Mouse (Mus musculus) spleen, adult 18-20 months (tissue): ENCODE data around the gene Tlr13.

Experiments
- DNase-seq, 2 experiments: peaks; one replicate each; pipeline ENCODE4 v3.0.0; 2022; ENCODE audit warnings: mixed read lengths in 2 of 2

Tlr13 gene

DNA sequence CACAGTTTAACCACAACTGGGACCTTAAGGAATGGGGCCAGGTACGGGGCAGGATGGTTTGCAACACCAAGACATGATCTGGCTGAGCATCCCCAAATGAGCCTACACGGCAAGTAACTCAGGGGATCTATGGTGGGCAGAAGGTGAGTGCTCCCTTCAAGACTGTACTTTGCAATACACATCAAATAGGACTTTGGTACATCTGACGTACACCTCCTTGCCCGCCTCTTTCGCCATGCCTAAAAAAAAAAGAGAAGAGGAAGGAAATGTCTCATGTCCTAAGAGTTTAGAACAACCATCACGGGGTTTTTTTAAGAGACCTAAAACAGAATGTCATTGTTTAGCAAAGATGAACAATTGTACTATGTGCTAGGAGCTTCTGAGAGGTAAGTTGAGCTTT lies at the start of gene Tlr13:
Gene Tlr13 (plus strand): TSS at position 269 of the 400 bp plus-strand sequence.
- no peak for DNase-seq

DNA sequence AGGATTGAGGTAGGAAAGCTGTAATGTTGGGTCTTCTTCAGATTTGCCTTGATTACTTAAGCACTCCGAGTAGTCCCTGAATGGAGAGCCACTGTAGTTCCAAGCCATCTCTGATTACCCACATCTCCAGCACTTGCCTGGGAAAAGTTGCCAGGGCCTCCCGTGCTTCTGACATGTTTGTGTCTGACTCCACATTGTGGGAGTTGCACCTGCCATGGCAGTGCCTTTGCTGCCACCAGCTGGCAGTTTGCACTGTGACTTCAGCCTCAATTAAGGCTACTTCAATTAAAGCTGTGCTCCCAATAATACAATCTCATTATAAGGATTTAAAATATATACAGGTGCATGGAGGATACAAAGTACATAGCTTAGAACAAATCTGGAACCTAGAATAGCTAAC lies 37.5 kb upstream of the Tlr13 start:
- DNase-seq, result peak in 1 of 2 experiments; percentile 5

DNA sequence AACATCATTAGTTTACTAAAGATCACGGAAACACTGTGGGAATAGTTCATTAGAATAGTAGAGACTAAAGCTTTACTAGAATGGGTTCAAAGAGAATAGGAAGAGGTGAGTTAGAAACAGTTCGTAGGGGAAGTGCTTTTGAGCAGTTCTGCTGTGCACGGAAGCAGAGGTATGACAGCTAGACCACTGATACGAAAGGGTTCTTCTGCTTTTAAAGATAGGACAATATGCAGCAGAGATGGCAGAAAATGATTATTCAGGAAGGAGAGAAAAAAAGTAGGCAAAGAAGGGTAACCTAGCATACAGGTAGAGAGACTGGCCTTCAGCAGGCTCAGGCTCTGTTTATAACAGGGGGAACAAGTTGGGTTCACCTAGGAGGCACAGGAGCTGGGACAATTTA lies 29.1 kb upstream of the Tlr13 start:
- DNase-seq, result no peak

DNA sequence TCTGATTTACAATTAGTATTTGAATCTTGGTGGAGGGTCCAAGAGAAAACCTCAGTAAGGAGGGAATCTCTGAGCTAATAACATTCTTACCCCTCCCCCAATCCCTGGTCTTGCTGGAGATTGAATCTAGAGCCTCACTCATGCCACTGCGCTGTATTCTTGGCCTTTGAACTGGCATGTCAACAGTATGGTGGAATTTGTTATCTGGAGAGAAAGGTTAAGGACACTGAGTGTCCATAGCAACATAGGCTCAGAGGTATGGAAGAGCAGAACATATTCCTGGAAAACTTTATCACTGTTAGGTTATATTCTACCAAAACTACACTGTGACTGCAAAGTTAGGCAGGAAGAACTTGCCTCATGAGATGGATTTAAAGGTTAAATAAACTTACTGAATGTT lies 28.3 kb upstream of the Tlr13 start:
- DNase-seq, result no peak

DNA sequence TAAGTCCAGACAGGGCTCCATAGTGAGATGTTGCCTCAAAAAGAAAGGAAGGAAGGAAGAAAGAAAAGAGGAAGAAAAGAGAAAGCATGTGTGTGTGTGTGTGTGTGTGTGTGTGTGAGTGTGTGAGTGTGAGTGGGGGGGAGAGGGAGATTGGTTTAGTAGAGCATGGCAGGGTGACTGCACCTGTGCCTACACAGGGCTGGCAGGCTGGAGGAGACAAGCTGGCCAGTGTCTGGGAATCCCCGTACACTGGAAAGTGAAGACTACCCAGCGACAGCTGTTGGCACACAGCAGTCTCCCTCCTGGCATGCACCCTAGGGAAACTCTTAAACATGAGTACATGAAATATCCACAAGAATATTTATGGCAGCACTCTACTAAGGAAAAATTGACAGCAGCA lies 20.2 kb upstream of the Tlr13 start:
- DNase-seq, result no peak

DNA sequence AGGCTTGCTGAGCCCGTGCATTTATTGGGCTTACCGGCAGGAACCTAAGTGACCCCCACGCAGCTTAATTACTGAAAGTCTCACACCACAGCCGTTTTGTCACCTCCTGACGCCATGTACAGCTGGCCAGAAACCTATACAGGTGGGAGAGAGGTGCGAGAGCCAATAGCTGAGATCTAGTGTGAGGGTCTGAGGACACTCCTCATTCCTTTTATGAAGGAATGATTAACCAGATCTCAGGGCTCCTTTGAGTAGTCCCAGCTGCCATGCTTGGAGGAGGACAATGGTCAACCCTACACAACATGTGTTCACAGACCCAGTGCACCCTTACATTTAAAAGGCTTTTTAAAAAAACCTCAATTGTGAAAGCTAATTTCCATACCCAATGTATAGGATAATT lies 14.7 kb upstream of the Tlr13 start:
- no peak for DNase-seq

DNA sequence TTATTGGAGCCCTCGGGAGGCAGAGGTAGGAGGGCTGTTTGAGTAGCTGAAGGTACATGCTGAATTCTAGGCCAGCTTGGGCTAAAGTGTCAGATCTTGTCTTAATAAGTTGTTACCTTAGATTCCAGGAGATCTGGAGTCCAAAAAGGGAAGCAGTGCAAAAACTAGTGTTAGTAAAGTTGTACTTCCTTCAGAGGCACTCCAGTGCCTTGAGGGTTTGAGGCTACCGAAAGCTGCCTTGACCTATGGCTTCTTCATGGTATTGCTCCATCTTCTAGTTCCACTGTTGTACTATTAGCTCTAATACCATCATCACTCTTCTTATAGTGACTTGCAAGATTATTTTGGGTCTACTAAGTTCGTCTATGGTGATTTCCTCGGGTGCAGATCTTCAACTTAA lies 13.1 kb upstream of the Tlr13 start:
- no peak for DNase-seq

DNA sequence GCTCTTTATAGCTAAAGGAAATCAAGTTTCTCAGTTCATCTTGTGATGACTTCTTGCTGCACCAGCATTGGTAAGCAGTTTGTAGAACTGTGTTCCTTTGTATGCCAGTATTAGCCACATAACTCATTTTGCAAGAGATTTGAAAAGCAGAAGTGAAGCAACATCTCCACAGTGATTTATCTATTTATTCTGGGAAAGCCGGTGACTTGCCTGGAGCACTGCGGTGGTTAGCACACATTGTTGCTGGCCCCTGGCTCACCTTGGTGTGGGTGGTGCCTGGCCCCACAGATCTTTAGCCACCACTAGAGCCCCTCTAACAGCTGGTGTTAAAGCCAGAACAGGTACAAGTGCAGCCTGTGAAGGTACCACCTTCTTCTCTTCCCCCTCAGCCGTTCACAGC lies 8.1 kb upstream of the Tlr13 start:
- no peak for DNase-seq

DNA sequence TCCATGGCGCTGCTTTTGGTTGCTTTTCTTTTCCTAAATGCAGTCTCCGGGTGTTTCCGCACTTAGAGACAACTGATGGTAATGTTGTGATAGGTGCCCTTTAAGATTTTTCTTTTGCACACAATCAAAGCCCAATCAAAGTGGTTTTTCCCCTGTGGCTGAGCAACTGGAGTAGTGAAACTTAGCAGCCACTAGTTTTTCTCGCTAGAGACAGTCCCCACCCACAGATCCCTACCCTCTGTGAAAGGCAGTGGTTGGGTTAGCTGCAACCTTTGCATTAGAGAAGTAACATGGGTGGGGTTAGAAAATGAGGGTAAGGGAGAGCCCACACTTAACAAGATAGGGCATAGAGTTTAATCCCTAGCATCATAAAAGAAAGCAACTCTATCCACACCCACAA lies 7.5 kb upstream of the Tlr13 start:
- no peak for DNase-seq

DNA sequence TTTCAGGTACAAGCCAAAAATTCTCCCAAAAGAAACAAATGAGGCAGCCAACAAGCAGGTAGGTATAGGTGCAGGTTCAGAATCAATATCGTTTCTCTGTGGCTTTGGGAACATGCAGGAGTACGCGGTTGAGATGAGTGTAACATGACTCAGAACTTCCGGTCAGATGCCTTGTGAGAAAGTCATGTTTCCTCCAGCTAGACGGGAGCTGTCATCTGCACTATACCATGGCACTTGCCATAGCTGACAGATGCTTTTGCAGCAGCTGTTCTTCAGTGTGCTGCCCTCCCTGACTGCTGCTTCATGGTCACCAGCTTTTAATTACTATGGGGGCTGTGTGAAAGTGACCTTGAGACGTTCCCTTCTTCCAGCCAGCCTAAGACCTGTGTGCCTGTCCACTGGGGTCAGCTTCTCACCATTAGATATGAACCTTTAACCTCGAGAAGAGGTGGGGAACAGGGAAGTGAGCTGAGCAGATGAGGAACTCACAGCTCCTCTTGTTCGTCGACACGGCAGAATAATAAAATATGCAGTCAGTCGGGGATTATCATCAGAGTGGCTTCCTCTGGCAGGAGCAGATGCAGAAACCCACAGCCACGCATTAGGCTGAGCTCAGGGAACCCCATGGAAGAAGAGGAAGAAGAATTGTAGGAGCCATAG lies 7.0 kb upstream of the Tlr13 start:
- peak in 1 of 2 experiments; percentile 11 for DNase-seq

DNA sequence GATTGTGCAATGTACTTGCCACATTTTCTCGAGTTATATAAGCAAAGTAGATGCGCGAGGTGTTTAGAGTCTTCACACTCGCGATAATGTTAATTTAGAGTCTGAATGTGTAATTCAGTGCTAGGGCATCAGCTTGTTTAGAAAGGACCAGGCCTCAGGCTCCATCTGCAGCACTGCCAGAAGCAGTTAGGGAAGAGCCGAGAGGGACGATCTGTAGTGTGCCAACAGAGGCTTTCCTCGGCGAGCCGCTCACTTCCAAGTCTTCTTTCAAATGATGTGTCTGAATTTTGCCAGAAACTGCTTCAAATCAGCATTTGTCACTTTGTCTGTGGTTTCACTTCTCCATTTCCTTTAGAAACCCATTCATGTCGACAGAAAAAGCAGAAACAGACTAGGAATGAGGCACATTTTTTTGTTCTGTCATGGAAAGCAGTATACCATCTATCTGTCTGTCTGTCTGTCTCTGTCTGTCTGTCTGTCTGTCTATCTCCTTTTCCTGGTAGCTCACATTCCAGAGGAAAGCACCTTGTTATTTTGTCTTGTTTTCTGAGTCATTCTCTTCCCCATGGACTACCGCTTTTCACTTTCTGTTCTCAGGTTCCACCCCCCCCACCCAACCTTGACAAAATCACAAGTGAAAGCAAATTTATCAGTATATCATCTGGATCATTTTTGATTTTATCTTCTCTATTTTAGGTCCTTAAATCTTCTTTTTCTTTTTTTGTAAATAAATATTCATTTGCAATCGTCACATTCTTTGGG lies 3.5 kb upstream of the Tlr13 start:
- no peak for DNase-seq

DNA sequence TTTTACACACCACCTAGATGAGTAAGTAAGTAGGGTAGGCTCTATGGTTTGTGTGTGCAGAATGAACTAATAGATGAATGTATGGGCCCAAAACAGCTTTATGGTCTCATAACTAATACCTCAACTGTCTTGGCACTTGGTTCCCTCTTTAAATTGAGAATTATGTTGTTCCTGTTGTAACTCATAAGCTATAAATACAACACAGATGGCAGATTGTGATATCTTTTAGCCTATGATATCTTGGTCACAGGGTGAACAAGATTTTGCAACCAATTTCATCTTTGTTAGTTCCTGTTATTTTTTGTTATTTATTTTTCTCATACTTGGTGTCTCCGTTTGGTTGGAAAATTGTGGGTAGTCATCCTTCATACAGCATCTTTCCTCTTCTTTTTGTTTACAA lies 5.2 kb downstream of the Tlr13 start:
- no peak for DNase-seq

DNA sequence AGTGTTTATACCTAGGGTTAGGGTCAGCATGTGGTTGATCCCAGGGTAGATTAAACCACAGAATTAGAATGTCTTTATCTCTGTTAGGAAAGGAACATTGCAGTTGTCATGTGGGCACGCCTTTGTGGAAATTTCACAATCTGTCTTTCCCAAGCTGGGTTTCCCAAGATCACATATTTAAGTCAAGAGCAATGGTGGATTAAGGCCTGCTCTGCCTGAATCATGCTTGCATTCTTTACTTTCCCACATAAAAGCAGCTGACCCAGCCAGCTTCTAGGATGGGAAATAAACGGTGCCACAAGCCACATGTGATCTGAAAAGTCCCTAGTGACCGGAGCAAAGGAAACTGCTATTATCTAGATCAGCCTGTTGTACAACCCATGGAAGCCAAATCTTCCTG lies 6.5 kb downstream of the Tlr13 start:
- DNase-seq, result no peak

DNA sequence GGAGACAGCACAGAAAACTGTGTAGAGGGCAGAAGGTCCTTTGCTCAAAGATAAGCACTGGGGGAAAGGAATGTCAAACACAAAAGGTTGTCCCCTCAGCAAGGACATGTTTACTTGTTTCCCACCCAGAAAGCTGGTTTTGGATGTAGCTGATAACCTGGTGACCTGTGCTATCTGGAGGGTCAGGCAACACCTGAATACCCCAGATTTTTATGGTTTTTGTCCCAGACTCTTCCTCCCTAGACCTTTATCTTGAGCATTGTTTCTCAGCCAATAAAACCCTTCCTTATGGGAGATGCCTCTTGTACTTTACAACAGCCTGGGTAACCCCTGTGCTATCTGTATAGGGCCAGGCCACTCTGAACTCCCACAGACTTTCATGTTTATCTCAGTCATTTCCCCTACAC lies 11.2 kb downstream of the Tlr13 start:
- DNase-seq, result no peak

DNA sequence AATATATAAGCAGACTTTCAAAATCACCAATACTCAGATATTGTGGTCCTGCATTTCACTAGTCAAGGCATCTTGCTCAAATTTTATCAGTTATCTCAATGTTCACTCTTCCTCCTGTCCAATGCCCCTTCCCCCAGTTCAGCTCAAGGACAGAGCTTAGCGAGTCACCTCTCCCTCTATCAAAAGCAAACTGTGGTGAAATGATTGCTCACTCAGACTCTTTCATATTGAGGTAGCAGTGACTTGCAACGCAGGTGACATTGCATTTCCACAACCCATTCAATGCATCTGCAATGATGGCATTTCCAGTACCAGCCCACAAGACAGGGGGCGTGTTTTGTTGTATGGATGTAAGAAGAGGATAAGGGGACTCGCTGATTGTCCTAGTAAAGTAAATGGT lies 12.9 kb downstream of the Tlr13 start:
- no peak for DNase-seq

DNA sequence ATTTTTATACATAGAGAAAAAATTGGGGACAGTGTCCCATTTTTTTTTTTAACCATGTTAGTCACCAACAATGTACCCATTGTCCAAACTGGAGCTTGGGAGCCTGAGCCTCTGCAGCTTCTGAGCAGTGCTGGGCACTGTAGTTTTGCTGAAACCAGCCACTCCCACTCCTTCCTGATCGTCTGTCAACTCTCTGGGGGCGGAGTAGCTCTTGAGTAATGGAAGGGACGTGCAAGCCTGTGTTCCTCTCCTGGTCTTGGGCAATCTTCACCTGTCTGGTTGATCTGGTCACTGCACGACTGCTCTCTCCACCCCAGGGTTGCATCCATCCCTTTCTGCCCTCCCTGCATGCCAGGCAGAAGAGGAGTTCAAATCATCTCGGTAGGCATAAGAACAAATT lies 21.0 kb downstream of the Tlr13 start:
- no peak for DNase-seq

DNA sequence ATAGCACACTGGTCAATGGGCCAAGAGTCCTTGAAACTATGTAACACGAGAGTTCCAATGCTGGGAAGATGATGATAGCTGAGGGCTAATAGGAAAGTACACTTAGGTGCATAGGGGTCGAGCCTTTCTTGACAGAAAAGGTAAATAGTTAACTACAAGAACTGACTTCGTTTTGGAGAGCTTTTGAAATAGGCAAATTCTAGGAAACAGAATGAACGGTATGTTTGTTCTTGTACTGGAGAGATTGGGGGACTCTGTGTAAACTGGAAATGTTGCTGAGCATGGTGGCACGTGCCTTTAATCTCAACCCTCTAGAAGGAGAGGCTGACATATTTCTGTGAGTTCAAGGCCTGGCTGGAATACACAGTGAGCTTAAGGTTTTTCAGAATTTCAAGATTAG lies 21.6 kb downstream of the Tlr13 start:
- no peak for DNase-seq

DNA sequence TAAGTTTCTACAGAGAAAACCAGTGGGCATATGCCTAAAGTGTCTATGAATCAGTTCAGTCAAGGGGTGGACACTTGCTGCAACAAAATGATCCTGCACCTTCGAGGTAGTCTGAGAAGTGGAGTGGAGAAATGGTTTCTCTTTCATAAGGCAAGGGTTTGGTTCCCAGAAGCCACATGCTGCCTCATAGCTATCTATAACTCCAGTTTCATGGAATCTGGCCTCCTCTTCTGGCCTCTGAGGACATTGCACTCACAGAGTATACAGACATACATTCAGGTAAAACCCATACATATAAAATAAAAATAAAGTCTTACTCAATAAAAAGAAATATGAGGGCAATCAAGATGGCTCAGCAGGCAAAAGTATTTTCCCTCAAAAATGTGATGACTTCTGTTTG lies 22.1 kb downstream of the Tlr13 start:
- DNase-seq, result no peak

DNA sequence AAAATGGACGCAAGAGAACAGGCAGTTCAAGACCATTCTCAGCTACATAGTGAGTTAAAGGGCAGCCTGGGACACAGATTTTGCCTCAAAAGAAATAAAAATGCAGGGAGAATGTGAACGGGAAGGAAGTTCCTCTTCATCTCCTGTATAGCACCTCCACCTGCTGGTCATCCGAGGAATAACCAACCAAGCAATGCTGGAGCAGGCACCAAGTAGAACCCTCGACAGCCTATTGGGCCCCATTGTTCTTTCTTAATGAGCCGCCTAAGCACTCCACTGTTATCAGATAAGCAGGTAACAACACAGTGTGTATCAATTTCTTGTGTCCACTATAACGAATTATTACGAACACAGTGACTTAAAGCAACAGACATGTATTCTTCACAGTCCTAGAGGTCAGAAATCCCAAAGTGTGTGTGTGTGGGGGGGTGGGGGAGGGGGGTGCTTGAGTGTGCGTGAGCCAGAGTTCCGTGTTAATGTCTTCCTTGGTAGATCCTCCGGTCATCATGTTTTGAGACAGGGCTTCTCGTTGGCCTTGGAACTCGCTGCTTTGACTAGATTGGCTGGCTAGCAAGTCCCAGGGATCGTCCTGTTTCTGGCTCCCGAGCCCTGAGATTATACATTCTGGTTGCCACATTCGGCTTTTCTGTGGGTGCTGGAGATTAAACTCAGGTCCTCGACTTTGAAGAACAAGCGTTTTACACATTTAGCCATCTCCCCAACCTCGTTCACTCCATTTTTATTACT lies 28.3 kb downstream of the Tlr13 start:
- peak; percentile 40 to 65 for DNase-seq

DNA sequence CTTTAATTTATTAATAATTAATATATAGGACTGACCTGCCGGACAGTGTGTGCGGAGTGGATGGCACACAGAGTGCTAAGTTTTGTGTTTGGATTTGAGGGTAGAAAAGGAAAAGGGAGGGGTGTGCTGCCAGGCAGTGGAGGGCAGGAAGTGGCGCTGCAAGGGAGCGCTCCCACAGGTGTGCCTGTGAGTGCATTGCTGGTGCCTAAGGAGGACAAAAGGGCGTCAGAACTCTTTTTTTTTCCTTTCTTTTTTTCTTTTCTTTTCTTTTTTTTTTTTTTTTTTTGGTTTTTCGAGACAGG lies 28.8 kb downstream of the Tlr13 start:
- DNase-seq, result no peak

DNA sequence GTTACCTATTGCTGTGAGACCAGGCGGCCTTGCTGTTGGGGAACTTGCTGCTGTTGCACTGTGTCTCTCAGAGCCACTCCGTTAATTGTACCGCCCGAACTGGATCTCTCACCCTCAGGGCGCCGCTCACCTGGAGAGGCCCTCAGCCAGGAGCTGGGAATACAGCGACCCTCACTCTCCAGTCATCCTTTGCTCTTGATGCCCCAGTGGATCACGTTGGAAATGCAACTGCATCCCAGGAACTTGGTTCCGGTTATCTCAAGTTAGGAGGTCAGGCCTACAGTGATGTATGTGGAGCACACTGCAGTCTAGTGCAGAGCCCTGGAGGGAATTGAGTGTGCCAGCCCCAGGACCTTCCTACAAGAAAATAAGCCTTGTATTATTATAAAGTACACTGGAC lies 33.3 kb downstream of the Tlr13 start:
- no peak for DNase-seq

DNA sequence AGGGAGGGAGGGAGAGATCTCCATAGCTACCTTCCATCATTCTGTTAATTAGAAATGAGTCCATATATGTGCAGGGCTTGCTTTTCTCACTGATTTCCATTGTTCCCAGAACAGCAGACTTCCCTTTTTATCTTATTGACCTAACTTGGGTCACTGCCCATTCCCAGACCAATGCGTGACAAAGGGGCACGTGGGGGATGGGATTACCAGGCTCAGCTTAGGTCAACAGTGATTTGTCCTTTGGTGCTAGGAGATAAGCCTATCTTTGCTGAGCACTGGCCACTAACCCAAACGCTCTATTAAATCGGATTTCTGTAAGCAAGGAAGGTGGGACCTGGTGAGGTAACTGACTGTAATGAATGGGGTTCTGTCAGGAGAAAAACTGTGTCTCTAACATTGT lies 41.3 kb downstream of the Tlr13 start:
- no peak for DNase-seq

DNA sequence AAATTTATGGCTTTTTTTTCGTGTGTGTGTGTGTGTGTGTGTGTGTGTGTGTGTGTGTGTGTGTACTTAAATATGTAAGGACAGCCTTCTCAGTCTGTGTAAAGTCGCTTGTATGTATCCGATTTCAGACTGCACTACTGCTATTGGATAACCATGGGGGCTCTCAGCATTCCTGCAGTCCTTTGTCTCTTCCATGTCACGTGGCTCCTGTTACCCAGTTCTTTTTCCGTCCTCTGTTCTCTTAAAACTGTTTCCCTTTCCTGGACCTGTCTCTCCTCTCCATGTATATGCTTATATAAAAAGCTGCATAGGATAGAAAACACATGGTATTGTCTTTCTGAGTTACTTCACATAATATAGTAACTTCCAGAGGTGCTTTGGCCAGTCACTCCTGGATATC lies 42.7 kb downstream of the Tlr13 start:
- no peak for DNase-seq
